Mouse (Mus musculus): Measurements from ENCODE around the gene Igfbp4. TPM values are rescaled to one million over a fixed set of nuclear protein-coding genes. Genes with fewer than 3 reads are reported as not detected.

The Igfbp4 gene
- polyA plus RNA-seq, 1 experiment: 134 TPM

- DNase-seq (ENCODE audit: low read depth, low spot score): no peak
- 87% methylated on average over 9 of the region's 9 CpGs for WGBS
Observed at GRCm38 (mm10) chr11:99102575-99103270, 61.7 kb downstream of the Igfbp4 start.

Other genes starting within 250 kb of the Igfbp4 start
- gene Msl1, start 245.7 kb upstream of the Igfbp4 start, polyA plus RNA-seq (2012; rRNA removed): 22.1 and 32.3 TPM in 2 replicates
- gene Casc3, start 236.3 kb upstream of the Igfbp4 start, polyA plus RNA-seq (2012; rRNA removed): 21.1 and 23.8 TPM in 2 replicates
- gene Rapgefl1, start 204.5 kb upstream of the Igfbp4 start, polyA plus RNA-seq (2012; rRNA removed): 29.2 and 37.4 TPM in 2 replicates
- gene Wipf2, start 177.6 kb upstream of the Igfbp4 start, polyA plus RNA-seq (2012; rRNA removed): 9.9 and 13.8 TPM in 2 replicates
- 2.4 and 2.7 TPM in 2 replicates for gene Cdc6, start 133.4 kb upstream of the Igfbp4 start, polyA plus RNA-seq (2012; rRNA removed)
- gene Rara, start 113.4 kb upstream of the Igfbp4 start, polyA plus RNA-seq (2012; rRNA removed): 24.8 and 31.8 TPM in 2 replicates
- 1.1 and 1.4 TPM in 2 replicates for gene Gjd3, start 58.2 kb upstream of the Igfbp4 start, polyA plus RNA-seq (2012; rRNA removed)
- gene Top2a, start 17.1 kb upstream of the Igfbp4 start, polyA plus RNA-seq (2012; rRNA removed): 25.6 and 27.9 TPM in 2 replicates
- 30.1 and 51.4 TPM in 2 replicates for gene Tns4, start 48.1 kb downstream of the Igfbp4 start, polyA plus RNA-seq (2012; rRNA removed)
- gene Ccr7, start 113.8 kb downstream of the Igfbp4 start, polyA plus RNA-seq (2012; rRNA removed): 5.8 and 7.7 TPM in 2 replicates
- 16.6 and 17.2 TPM in 2 replicates for gene Smarce1, start 189.8 kb downstream of the Igfbp4 start, polyA plus RNA-seq (2012; rRNA removed)
- 0.36 and 0.48 TPM in 2 replicates for gene Krt222, start 202.8 kb downstream of the Igfbp4 start, polyA plus RNA-seq (2012; rRNA removed)
- gene Krt24, start 244.0 kb downstream of the Igfbp4 start, polyA plus RNA-seq (2012; rRNA removed): not detected in 2 replicates

All from large intestine, adult 2 months (tissue).